Mouse (Mus musculus): ENCODE data around the gene Col9a3. TPM values are rescaled to one million over a fixed set of nuclear protein-coding genes. Genes with fewer than 3 reads are reported as not detected.

The Col9a3 gene
- polyA plus RNA-seq (2014; fragmentation: Nextera tagmentation; extraction: Ambion mirVana): 53.2 and 55.7 TPM in 2 replicates

DNA sequence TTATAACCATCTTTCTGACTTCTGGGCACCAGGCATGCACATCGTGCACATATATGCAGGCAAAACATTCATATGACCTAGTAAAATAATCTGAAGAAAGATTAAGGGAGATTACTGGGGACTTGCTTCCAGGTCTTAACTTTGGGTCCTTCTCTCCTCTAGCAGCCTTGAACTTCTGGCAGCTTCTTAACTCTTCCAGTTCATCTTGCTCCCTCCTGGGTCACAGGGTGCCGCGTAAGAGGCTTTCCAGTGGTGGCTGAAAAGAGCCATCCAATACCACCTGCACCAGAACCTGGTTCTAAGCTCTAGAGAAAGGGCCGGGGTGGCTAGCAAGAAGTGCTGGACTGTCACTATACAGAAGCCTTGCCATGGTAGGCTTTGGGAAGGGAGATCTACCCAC is at the start of gene Col9a3:
Gene Col9a3, plus strand, starts transcription at position 301 of the 400 bp plus-strand sequence.
- peak within 1 kb of the TSS; percentile 53 for H3K9ac ChIP-seq (replicated peaks; ENCODE audit: low read depth, low read length)
- H3K4me3 ChIP-seq (ENCODE audit: low read depth, low read length): peak within 1 kb of the TSS; percentile 32
- ATAC-seq (ENCODE audit: low read depth): no peak
- H3K9me3 ChIP-seq (ENCODE audit: control insufficient read depth, low read length): no peaks in the 10 kb centered on the region
- H3K4me1 ChIP-seq (ENCODE audit: control insufficient read depth, insufficient read depth, low read length): 0 out of 2 replicates have a peak, but pooled peaks cover 12% of the 10 kb centered on the region
- WGBS: 49% methylated on average over 4 of the region's 4 CpGs
- H3K36me3 ChIP-seq (ENCODE audit: control insufficient read depth, insufficient read depth, low read length): peaks cover 26% of the 10 kb centered on the region
- no peaks in the 10 kb centered on the region; the same call in 1 of the 2 replicates for H3K27me3 ChIP-seq (ENCODE audit: control insufficient read depth, insufficient read depth, low read length)
- H3K4me2 ChIP-seq (ENCODE audit: low read depth, low read length): peak within 1 kb of the TSS; percentile 56
- peak within 1 kb of the TSS; percentile 46; the same call in 1 of the 2 replicates for H3K27ac ChIP-seq (ENCODE audit: low read depth, low read length)

DNA sequence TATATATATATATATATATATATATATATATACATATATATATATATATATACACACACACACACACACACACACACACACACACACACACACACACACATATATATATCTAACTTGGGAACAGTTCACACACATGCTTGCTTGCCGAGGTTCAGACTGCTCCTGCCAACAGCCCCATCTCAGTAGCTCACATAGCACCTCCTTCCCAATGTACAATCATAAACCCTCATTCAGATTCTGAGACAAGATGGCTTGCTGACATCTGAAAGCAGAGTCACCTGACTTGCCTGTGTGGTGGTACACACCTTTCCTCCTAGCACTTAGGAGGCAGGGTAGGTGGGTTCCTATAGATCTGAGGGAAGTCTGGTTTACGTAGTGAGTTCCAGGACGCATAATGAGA is 45.2 kb upstream of the Col9a3 start:
- ATAC-seq (ENCODE audit: low read depth): no peak
- WGBS: 78% methylated on average over 3 of the region's 3 CpGs

DNA sequence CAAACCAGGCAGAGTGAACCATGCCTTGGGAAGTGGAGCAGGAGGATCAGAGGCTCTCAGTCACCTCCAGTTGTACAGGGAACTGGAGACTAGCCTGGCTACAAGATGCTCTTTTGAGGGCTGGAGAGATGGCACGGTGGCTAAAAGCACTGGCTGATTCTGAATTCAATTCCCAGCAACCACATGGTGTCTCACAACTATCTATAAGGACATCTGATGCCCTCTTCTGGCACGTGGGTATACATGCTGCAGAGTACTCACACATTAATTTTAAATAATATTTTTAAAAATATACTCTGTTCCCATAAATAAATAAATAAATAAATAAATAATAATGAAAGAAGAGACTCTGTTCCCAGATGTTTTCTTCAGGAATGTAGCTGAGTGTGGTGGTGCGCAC is 42.4 kb upstream of the Col9a3 start:
- whole genome bisulfite sequencing: 44% methylated on average over 3 of the region's 3 CpGs
- H3K27ac ChIP-seq (ENCODE audit: low read depth, low read length): no peak overlapping the region
- no peaks in the 10 kb centered on the region for H3K9me3 ChIP-seq (ENCODE audit: control insufficient read depth, low read length)
- no peaks in the 10 kb centered on the region for H3K4me1 ChIP-seq (ENCODE audit: control insufficient read depth, insufficient read depth, low read length)
- no peak overlapping the region for H3K4me3 ChIP-seq (ENCODE audit: low read depth, low read length)
- no peak for ATAC-seq (ENCODE audit: low read depth)
- H3K4me2 ChIP-seq (ENCODE audit: low read depth, low read length): no peak overlapping the region
- H3K9ac ChIP-seq (replicated peaks; ENCODE audit: low read depth, low read length): no peak overlapping the region
- no peaks in the 10 kb centered on the region for H3K27me3 ChIP-seq (ENCODE audit: control insufficient read depth, insufficient read depth, low read length)
- no peaks in the 10 kb centered on the region for H3K36me3 ChIP-seq (ENCODE audit: control insufficient read depth, insufficient read depth, low read length)

More for the DNA sequence above, 45.2 kb upstream of the Col9a3 start:
- Histone ChIP-seq H3K9ac (replicated peaks; ENCODE audit: low read depth, low read length) (no peak overlapping the region), H3K9me3 (ENCODE audit: control insufficient read depth, low read length) (no peaks in the 10 kb centered on the region), H3K27me3 (ENCODE audit: control insufficient read depth, insufficient read depth, low read length) (no peaks in the 10 kb centered on the region), H3K4me3 (ENCODE audit: low read depth, low read length) (no peak overlapping the region), H3K4me2 (ENCODE audit: low read depth, low read length) (no peak overlapping the region), H3K36me3 (ENCODE audit: control insufficient read depth, insufficient read depth, low read length) (no peaks in the 10 kb centered on the region), H3K4me1 (ENCODE audit: control insufficient read depth, insufficient read depth, low read length) (no peaks in the 10 kb centered on the region; the same call in 1 of the 2 replicates), H3K27ac (ENCODE audit: low read depth, low read length) (no peak overlapping the region)

DNA sequence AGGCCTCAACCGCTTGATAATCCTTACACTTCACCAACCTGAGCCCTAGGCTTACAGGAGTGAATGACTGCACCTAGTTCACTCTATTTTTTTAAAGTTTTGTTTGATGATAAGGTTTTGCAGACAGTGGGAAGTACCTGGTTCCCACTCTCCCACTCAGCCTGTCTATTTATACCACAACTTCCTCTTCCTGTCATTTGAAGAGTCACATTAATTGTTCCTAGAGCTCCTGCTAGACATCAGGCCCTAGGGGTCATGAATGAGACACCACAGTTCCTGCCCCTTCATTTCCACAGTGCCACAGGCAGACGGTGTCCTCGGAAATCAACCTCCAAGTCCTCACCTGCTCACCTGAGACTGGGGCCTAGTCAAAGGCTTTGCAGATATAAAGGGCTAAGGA is 41.1 kb upstream of the Col9a3 start:
- H3K27me3 ChIP-seq (ENCODE audit: control insufficient read depth, insufficient read depth, low read length): no peaks in the 10 kb centered on the region
- H3K36me3 ChIP-seq (ENCODE audit: control insufficient read depth, insufficient read depth, low read length): no peaks in the 10 kb centered on the region
- H3K9ac ChIP-seq (replicated peaks; ENCODE audit: low read depth, low read length): no peak overlapping the region
- H3K9me3 ChIP-seq (ENCODE audit: control insufficient read depth, low read length): no peaks in the 10 kb centered on the region
- no peak overlapping the region for H3K27ac ChIP-seq (ENCODE audit: low read depth, low read length)
- no peak for ATAC-seq (ENCODE audit: low read depth)
- H3K4me3 ChIP-seq (ENCODE audit: low read depth, low read length): no peak overlapping the region
- H3K4me2 ChIP-seq (ENCODE audit: low read depth, low read length): no peak overlapping the region
- 79% methylated on average over 3 of the region's 3 CpGs for WGBS
- H3K4me1 ChIP-seq (ENCODE audit: control insufficient read depth, insufficient read depth, low read length): no peaks in the 10 kb centered on the region

DNA sequence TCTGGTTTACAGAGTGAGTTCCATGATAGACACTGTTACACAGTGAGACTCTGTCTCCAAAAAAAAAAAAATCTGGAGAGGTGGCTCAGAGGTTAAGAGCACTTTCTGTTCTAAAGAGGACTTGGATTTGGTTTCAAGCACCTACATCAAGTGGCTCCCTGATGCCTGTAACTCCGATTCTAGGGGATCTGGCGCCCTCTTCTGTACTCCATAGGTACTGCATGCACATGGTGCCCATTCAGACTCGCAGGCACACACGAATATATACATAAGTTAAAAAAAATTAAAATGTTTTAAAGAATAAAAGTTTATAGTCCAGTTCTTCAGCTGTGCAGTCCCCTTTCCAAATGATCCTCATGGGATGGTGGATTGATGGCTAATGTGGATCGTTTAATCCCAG is 37.3 kb upstream of the Col9a3 start:
- Histone ChIP-seq H3K4me2 (ENCODE audit: low read depth, low read length) (no peak overlapping the region), H3K27ac (ENCODE audit: low read depth, low read length) (no peak overlapping the region), H3K9ac (replicated peaks; ENCODE audit: low read depth, low read length) (no peak overlapping the region), H3K4me3 (ENCODE audit: low read depth, low read length) (no peak overlapping the region), H3K36me3 (ENCODE audit: control insufficient read depth, insufficient read depth, low read length) (no peaks in the 10 kb centered on the region), H3K4me1 (ENCODE audit: control insufficient read depth, insufficient read depth, low read length) (peaks cover 8% of the 10 kb centered on the region; the same call in 1 of the 2 replicates), H3K27me3 (ENCODE audit: control insufficient read depth, insufficient read depth, low read length) (no peaks in the 10 kb centered on the region), H3K9me3 (ENCODE audit: control insufficient read depth, low read length) (no peaks in the 10 kb centered on the region)
- no peak for ATAC-seq (ENCODE audit: low read depth)
- WGBS: 48% methylated on average over 5 of the region's 5 CpGs

DNA sequence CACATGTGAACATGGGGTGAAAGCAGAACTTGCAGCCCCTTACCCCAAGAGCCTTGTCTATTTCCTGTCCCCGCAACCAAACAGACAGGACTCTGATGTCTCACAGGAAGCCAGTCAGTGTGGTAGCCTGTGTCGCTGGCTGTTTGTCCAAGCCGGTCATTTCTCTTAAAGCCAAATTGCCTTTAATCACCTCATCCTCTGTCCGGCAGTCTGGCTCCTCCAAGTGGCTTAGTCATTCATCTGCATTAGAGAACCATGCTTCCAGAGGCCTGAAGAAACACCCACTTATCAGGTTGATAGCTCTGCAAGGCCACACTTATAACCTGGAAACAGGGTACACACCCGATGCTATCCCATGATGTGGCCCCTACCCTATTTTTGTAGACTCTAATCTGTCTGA is 35.4 kb upstream of the Col9a3 start:
- Histone ChIP-seq H3K9ac (replicated peaks; ENCODE audit: low read depth, low read length) (no peak overlapping the region), H3K4me2 (ENCODE audit: low read depth, low read length) (no peak overlapping the region), H3K9me3 (ENCODE audit: control insufficient read depth, low read length) (no peaks in the 10 kb centered on the region), H3K4me3 (ENCODE audit: low read depth, low read length) (no peak overlapping the region), H3K4me1 (ENCODE audit: control insufficient read depth, insufficient read depth, low read length) (peaks cover 8% of the 10 kb centered on the region; the same call in 1 of the 2 replicates), H3K27ac (ENCODE audit: low read depth, low read length) (no peak overlapping the region), H3K27me3 (ENCODE audit: control insufficient read depth, insufficient read depth, low read length) (no peaks in the 10 kb centered on the region), H3K36me3 (ENCODE audit: control insufficient read depth, insufficient read depth, low read length) (no peaks in the 10 kb centered on the region)
- no peak for ATAC-seq (ENCODE audit: low read depth)
- 55% methylated on average over 5 of the region's 5 CpGs for WGBS

DNA sequence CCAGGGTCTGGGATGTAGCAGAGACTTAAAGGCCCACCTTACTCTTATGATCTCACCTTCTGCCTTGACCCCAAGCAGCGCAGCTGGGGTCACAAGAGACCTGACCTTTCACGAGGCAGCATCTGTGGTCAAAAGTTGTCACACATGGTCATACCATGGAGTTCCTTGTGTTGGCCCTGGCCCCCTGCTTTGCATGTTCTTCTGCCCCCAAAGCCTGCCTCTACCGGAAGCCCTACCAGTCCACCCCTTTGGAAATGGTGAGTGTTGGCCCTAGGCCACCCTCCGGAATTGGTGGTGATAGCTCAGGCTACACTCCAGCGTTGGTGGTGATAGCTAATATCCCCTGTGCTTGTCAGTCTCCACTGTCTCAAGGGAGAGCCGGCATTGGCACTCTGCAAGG is 34.3 kb upstream of the Col9a3 start:
- Histone ChIP-seq H3K27ac (ENCODE audit: low read depth, low read length) (0 out of 2 replicates have a peak overlapping the region, but pooled peaks have one; percentile 52), H3K9me3 (ENCODE audit: control insufficient read depth, low read length) (no peaks in the 10 kb centered on the region), H3K36me3 (ENCODE audit: control insufficient read depth, insufficient read depth, low read length) (no peaks in the 10 kb centered on the region), H3K4me3 (ENCODE audit: low read depth, low read length) (no peak overlapping the region), H3K4me1 (ENCODE audit: control insufficient read depth, insufficient read depth, low read length) (peaks cover 8% of the 10 kb centered on the region; the same call in 1 of the 2 replicates), H3K27me3 (ENCODE audit: control insufficient read depth, insufficient read depth, low read length) (no peaks in the 10 kb centered on the region), H3K4me2 (ENCODE audit: low read depth, low read length) (no peak overlapping the region), H3K9ac (replicated peaks; ENCODE audit: low read depth, low read length) (no peak overlapping the region)
- ATAC-seq (ENCODE audit: low read depth): no peak; the same call in 1 of the 2 replicates
- 51% methylated on average over 6 of the region's 6 CpGs for WGBS

DNA sequence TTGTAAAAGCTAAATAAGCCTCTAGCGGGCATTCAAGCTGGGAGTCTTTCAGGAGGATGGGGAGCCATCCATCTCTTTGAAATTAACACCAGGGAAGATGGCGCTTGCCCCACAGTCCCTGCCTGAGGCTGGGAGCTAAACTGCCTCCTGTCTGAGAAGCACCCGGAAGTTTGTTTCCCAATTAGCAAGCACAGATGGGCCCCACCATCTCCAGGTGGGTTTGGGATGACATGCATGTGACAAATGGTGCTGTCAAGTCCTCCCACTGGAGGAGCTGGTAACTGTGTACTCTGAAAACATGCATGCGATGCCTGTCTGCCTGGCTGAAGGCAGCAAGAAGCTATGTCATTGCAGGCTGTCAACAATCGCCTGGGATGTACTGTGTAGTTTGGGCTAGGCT is 33.7 kb upstream of the Col9a3 start:
- peaks cover 8% of the 10 kb centered on the region; the same call in 1 of the 2 replicates for H3K4me1 ChIP-seq (ENCODE audit: control insufficient read depth, insufficient read depth, low read length)
- H3K27me3 ChIP-seq (ENCODE audit: control insufficient read depth, insufficient read depth, low read length): no peaks in the 10 kb centered on the region
- H3K27ac ChIP-seq (ENCODE audit: low read depth, low read length): no peak overlapping the region
- H3K4me2 ChIP-seq (ENCODE audit: low read depth, low read length): no peak overlapping the region
- no peak overlapping the region for H3K9ac ChIP-seq (replicated peaks; ENCODE audit: low read depth, low read length)
- H3K4me3 ChIP-seq (ENCODE audit: low read depth, low read length): no peak overlapping the region
- ATAC-seq (ENCODE audit: low read depth): no peak
- no peaks in the 10 kb centered on the region for H3K9me3 ChIP-seq (ENCODE audit: control insufficient read depth, low read length)
- WGBS: 23% methylated on average over 5 of the region's 5 CpGs
- no peaks in the 10 kb centered on the region for H3K36me3 ChIP-seq (ENCODE audit: control insufficient read depth, insufficient read depth, low read length)

DNA sequence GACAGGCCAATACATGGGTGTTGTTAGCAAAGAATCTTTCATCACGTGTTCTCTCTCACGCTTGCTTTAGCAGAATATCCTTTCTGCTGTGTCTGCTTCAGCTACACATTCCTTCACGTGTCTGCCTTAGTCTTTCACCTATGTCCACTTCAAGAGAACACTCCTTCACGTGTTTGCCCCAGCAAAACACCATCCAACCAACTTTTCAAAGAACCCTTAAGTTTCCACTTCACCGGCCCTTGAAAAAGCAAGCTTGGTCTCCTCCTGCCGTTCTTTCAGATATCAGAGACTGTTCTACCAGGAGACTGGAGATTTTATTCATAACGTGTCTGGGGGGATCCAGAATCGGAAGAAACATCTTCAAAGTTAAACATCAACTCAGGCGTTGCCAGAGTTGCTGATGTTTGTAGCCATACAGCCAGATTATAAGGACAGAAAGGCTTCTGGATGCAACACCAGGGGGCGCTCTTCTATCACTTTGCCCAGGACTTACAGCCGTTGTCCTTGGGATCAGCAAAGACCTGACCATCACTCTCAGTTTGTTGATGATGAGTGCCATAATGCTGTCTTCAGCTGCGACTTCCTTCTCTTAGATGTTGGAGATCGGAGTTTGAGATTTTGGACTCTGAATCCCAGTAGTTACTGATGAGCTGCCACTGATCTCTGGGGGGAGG is 31.2 kb upstream of the Col9a3 start:
- WGBS: 38% methylated on average over 13 of the region's 13 CpGs
- H3K4me1 ChIP-seq (ENCODE audit: control insufficient read depth, insufficient read depth, low read length): peaks cover 10% of the 10 kb centered on the region; the same call in 1 of the 2 replicates
- H3K36me3 ChIP-seq (ENCODE audit: control insufficient read depth, insufficient read depth, low read length): no peaks in the 10 kb centered on the region
- H3K4me2 ChIP-seq (ENCODE audit: low read depth, low read length): no peak overlapping the region
- no peak for ATAC-seq (ENCODE audit: low read depth)
- H3K9me3 ChIP-seq (ENCODE audit: control insufficient read depth, low read length): no peaks in the 10 kb centered on the region
- H3K9ac ChIP-seq (replicated peaks; ENCODE audit: low read depth, low read length): no peak overlapping the region
- H3K4me3 ChIP-seq (ENCODE audit: low read depth, low read length): no peak overlapping the region
- H3K27ac ChIP-seq (ENCODE audit: low read depth, low read length): no peak overlapping the region
- no peaks in the 10 kb centered on the region for H3K27me3 ChIP-seq (ENCODE audit: control insufficient read depth, insufficient read depth, low read length)

All from neural tube, embryonic 14.5 days (tissue).